ENCODE assay signal across 10 mouse cellular contexts in genomic region chr6:89012998-89013689, GRCm38 (mm10).
DNase-seq lines count a peak whose midpoint lies in the region; ATAC-seq lines count a peak whose summit lies in the region.
"Had no signal": no experiment of that assay in that cellular context is flagged by ENCODE, and none has a peak within 500 bp of the region (broad histone marks: within the 10 kb centered on the region; RNA-seq: fewer than 3 reads in every experiment).

No protein-coding gene starts in this region.

- no peaks in the 10 kb centered on the region for H3K36me3 ChIP-seq in forebrain, embryonic 13.5 days (ENCODE audit: poor library complexity, severe bottlenecking)
- no peaks in the 10 kb centered on the region for H3K36me3 ChIP-seq in midbrain, embryonic 10.5 days
- H3K36me3 ChIP-seq: limb, embryonic 12.5 days had no signal

- no peak overlapping the region for H3K4me3 ChIP-seq in forebrain, embryonic 13.5 days
- H3K4me3 ChIP-seq in midbrain, embryonic 10.5 days = 0 out of 2 replicates have a peak overlapping the region, but pooled peaks have one; percentile 8
- H3K4me3 ChIP-seq: limb, embryonic 12.5 days had no signal

- peak overlapping the region; percentile 85 for H3K27ac ChIP-seq in forebrain, embryonic 13.5 days
- peak overlapping the region; percentile 90 for H3K27ac ChIP-seq in midbrain, embryonic 10.5 days (replicated peaks)
- H3K27ac ChIP-seq: limb, embryonic 12.5 days had no signal

- H3K9ac ChIP-seq in forebrain, embryonic 13.5 days = no peak overlapping the region
- H3K9ac ChIP-seq: limb, embryonic 12.5 days; lung, embryonic 14.5 days had no signal

- H3K4me1 ChIP-seq in forebrain, embryonic 13.5 days = peaks cover 53% of the 10 kb centered on the region
- peaks cover 71% of the 10 kb centered on the region for H3K4me1 ChIP-seq in midbrain, embryonic 10.5 days

- H3K9me3 ChIP-seq in forebrain, embryonic 13.5 days (replicated peaks) = no peaks in the 10 kb centered on the region
- no peaks in the 10 kb centered on the region for H3K9me3 ChIP-seq in midbrain, embryonic 10.5 days (replicated peaks)
- H3K9me3 ChIP-seq: limb, embryonic 12.5 days had no signal

- peak; percentile 34 for DNase-seq in thymus, postnatal 14 days
- no peak for DNase-seq in thymus, postnatal 25 days
- peak; percentile 77 for DNase-seq in midbrain, embryonic 10.5 days (ENCODE audit: low spot score)
- peak; percentile 88 for DNase-seq in retina, embryonic 14.5 days (ENCODE audit: low spot score)
- DNase-seq in layer of hippocampus, postnatal 25 days (ENCODE audit: extremely low spot score in 1 of 2, low spot score in 1 of 2) = no peak
- DNase-seq in frontal cortex, adult 2 months (ENCODE audit: extremely low spot score in 1 of 2, low spot score in 1 of 2) = no peak
- DNase-seq in gastrocnemius, postnatal 25 days = no peak
- DNase-seq: lung, embryonic 14.5 days had no signal

- H3K27me3 ChIP-seq in forebrain, embryonic 13.5 days = peaks cover 90% of the 10 kb centered on the region
- peaks cover 33% of the 10 kb centered on the region for H3K27me3 ChIP-seq in midbrain, embryonic 10.5 days (ENCODE audit: low read depth, poor library complexity, severe bottlenecking)

- peak; percentile 60 for ATAC-seq in forebrain, embryonic 13.5 days

- 17% methylated on average over 12 of the region's 12 CpGs for WGBS in forebrain, embryonic 13.5 days
- 41% methylated on average over 12 of the region's 12 CpGs for WGBS in midbrain, embryonic 10.5 days

- 0 out of 2 replicates have a peak overlapping the region, but pooled peaks have one; percentile 15 for H3K4me2 ChIP-seq in forebrain, embryonic 13.5 days
- H3K4me2 ChIP-seq: limb, embryonic 12.5 days; lung, embryonic 14.5 days had no signal

Comparison
In these comparisons a context has a peak if more than half of its experiments do, and no peak if none do; other contexts are left out.
1. DNase-seq: peak in thymus, postnatal 14 days (single experiment), midbrain, embryonic 10.5 days (single experiment) and retina, embryonic 14.5 days (single experiment); none in thymus, postnatal 25 days (single experiment), layer of hippocampus, postnatal 25 days (0 of 2), frontal cortex, adult 2 months (0 of 2) and gastrocnemius, postnatal 25 days (single experiment).